Mouse (Mus musculus) neural tube, embryonic 11.5 days (tissue): Measurements from ENCODE around the gene Zc3h10. TPM values are rescaled to one million over a fixed set of nuclear protein-coding genes. Genes with fewer than 3 reads are reported as not detected.

Experiments used
- ATAC-seq: fragments of 200-750 bp; cut with Nextera tagmentation; 2 replicates; pipeline ENCODE4 v1.8.0; 2017; ENCODE audit warnings: moderate number of reproducible peaks, mild to moderate bottlenecking, moderate TSS enrichment, moderate library complexity; ENCODE audit not compliant: insufficient read depth, low FRiP score, low TSS enrichment
- DNase-seq: peaks from one replicate; pipeline ENCODE4 v3.0.0-alpha.2; 2015; ENCODE audit warnings: low spot score
- H3K27ac ChIP-seq: fragments of 300-500 bp; sonication (generic); 2 replicates; pipeline ENCODE4 v1.5.1; 2014; ENCODE audit warnings: low read depth, mild to moderate bottlenecking, low read length
- H3K27me3 ChIP-seq: fragments of 300-500 bp; sonication (generic); 2 replicates; pipeline ENCODE4 v1.6.1; 2014; ENCODE audit warnings: mild to moderate bottlenecking, low read length, mixed read lengths; ENCODE audit not compliant: control insufficient read depth, insufficient read depth
- H3K36me3 ChIP-seq: fragments of 300-500 bp; sonication (generic); 2 replicates; pipeline ENCODE4 v1.6.1; 2014; ENCODE audit warnings: mild to moderate bottlenecking, low read length, moderate library complexity, mixed read lengths; ENCODE audit not compliant: control insufficient read depth, insufficient read depth
- H3K4me1 ChIP-seq: fragments of 300-500 bp; sonication (generic); 2 replicates; pipeline ENCODE4 v1.6.1; 2014; ENCODE audit warnings: low read length, mixed read lengths; ENCODE audit not compliant: control insufficient read depth, insufficient read depth
- H3K4me2 ChIP-seq: fragments of 300-500 bp; sonication (generic); 2 replicates; pipeline ENCODE4 v1.6.1; 2014; ENCODE audit warnings: low read depth, mild to moderate bottlenecking, moderate library complexity
- H3K4me3 ChIP-seq: fragments of 300-500 bp; sonication (generic); 2 replicates; pipeline ENCODE4 v1.5.1; 2014; ENCODE audit warnings: low read depth, low read length
- H3K9ac ChIP-seq: fragments of 300-500 bp; sonication (generic); 2 replicates; pipeline ENCODE4 v1.6.1; 2014; ENCODE audit warnings: mild to moderate bottlenecking, low read length
- H3K9me3 ChIP-seq: fragments of 300-500 bp; sonication (generic); 2 replicates; pipeline ENCODE4 v1.6.1; 2016; ENCODE audit warnings: low read length; ENCODE audit not compliant: control insufficient read depth
- WGBS: fragments of 180-500 bp; shearing (Covaris S2); extraction: QIAGEN DNeasy Blood & Tissue Kit; methylation state at CpG from one replicate; pipeline ENCODE4 v1.1.7; 2014; 5-methylcytosine and 5-hydroxymethylcytosine counted together
- polyA plus RNA-seq: library from polyadenylated mRNA; unstranded; fragments of >200 nt; fragmentation: Nextera tagmentation; extraction: Ambion mirVana; gene quantifications from 2 replicates; pipeline ENCODE4 v1.2.1, GENCODE M21; 2014

Zc3h10 gene
- polyA plus RNA-seq, 1 experiment from 2014 or later, result 18.3 TPM

DNA sequence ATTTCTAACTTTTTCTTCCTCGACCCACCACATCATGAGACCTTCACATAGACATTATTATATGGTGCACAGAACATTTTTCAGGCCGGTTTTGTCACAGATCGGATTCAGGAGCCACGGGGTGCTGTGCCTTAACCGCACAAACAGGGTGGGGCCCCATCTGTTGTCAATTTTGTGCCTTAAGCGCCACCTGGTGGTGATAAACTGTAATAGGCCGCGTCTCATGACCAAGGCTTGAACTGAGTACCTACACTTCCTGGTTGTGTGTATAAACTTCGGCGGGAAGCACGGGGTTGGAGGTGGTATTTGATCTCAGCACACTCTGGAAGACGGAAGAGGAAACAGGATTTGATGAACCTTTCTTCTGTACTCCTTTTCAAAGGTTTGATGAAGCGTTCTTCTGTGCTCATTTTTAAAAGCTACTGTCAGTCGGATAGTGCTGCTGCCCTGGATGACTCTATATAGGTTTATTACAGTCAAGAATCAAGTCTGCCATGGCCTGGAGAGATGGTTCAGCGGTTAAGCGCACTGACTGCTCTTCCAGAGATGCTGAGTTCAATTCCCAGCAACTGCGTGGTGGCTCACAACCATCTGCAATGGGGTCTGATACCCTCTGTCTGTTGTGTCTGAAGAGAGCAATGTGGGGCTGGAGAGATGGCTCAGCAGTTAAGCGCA is 11.2 kb downstream of the Zc3h10 start:
- H3K4me1 ChIP-seq, result no peaks in the 10 kb centered on the region
- WGBS, result 17% methylated on average over 18 of the region's 18 CpGs
- H3K4me2 ChIP-seq, result no peak overlapping the region
- no peaks in the 10 kb centered on the region for H3K9me3 ChIP-seq
- peak; percentile 90 for ATAC-seq
- H3K9ac ChIP-seq, result no peak overlapping the region
- H3K36me3 ChIP-seq, result no peaks in the 10 kb centered on the region
- no peak overlapping the region for H3K27ac ChIP-seq
- H3K4me3 ChIP-seq, result no peak overlapping the region
- H3K27me3 ChIP-seq, result no peaks in the 10 kb centered on the region
- DNase-seq, result peak; percentile 87

DNA sequence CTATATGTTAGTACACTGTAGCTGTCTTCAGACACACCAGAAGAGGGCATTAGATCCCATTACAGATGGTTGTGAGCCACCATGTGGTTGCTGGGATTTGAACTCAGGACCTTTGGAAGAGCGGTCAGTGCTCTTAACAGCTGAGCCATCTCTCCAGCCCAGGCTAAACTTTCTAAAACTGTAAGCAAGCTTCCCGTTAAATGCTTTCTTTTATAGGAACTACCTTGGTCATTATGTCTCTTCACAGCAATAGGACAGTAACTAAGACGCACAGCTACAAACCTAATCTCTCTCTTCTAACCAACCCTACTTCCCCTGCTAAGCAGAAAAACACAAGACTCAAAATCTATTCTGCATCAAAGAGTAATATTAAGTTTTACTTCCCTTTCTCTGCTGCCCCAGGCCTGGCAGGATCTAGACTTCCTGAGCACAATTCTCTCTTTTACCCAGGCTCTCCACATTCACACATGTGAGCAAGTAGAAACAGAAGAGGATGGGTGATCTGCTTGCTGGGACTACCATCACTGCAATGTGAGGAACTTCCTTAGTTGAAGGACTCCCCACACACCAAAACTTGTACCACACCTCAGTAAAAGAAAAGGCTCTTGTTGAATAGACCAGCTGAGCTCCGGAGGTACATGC is 11.8 kb downstream of the Zc3h10 start:
- DNase-seq (no peak), ATAC-seq (no peak)
- H3K27ac ChIP-seq, result no peak overlapping the region
- 74% methylated on average over 4 of the region's 4 CpGs for WGBS
- H3K4me1 ChIP-seq, result no peaks in the 10 kb centered on the region
- no peaks in the 10 kb centered on the region for H3K36me3 ChIP-seq
- no peak overlapping the region for H3K4me3 ChIP-seq
- H3K27me3 ChIP-seq, result no peaks in the 10 kb centered on the region
- no peak overlapping the region for H3K9ac ChIP-seq
- no peaks in the 10 kb centered on the region for H3K9me3 ChIP-seq
- H3K4me2 ChIP-seq, result no peak overlapping the region

DNA sequence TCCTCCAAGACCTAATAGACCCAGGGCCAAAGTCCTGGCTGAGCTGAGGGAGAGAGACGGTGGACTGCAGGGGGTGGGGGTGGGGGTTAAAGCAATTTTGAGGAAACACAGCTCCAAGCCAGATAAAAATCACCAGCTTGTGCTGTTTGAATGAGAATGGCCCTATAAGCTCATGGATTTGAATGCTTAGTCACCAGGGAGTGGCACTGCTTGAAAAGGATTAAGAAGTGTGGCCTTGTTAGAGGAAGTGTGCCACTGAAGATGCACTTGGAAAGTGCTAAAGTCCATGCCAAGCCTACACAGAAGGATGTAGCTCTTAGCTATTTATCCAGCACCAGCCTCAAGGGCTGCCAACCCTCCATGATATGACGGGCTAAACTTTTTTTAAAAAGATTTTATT is 12.4 kb downstream of the Zc3h10 start:
- Histone ChIP-seq H3K4me3 (no peak overlapping the region), H3K36me3 (no peaks in the 10 kb centered on the region), H3K27me3 (no peaks in the 10 kb centered on the region), H3K9me3 (no peaks in the 10 kb centered on the region), H3K9ac (no peak overlapping the region), H3K4me2 (no peak overlapping the region), H3K4me1 (no peaks in the 10 kb centered on the region), H3K27ac (no peak overlapping the region)
- WGBS, result 87% methylated on average over 2 of the region's 2 CpGs
- DNase-seq (no peak), ATAC-seq (no peak)

DNA sequence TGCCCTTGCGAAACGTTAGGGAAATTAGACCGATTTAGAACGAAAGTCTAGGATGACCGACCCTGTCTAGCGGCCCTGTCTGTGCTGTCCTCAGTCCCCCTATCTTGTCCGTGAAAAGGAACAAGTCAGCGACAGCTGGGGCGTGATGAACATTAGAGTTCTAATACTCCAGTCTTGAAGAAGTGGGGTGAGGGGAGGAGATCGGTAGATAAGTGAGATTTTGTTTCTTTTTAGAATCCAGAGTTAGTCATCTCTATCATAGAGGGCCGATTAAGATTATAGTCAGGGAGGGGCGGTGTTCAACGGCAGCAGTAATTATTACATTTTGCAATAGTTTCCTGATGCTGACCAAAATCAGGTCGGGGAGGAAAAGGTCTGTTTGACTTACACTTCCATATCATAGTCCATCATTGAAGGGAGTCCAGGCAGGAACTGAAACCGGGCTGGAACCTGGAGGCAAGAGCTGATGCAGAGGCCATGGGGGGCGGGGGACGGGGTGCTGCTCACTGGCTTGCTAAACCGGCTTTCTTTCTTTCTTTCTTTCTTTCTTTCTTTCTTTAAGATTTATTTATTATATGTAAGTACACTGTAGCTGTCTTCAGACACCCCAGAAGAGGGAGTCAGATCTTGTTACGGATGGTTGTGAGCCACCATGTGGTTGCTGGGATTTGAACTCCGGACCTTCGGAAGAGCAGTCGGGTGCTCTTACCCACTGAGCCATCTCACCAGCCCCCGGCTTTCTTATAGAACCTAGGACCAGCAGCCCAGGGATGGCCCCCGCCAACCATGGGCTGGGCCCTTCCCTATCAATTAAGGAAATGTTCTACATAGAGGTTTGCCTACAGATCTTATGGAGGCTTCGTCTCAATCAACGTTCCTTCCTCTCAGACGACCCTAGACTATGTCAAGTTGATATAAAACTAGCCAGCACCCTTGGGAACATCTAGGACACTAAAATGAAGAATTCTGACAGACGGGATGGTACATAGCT is 20.9 kb downstream of the Zc3h10 start:
- H3K9ac ChIP-seq, result no peak overlapping the region
- peak overlapping the region; percentile 99 for H3K4me2 ChIP-seq
- WGBS, result 30% methylated on average over 28 of the region's 28 CpGs
- H3K4me1 ChIP-seq, result 0 out of 2 replicates have a peak, but pooled peaks cover 2% of the 10 kb centered on the region
- no peaks in the 10 kb centered on the region for H3K9me3 ChIP-seq
- H3K36me3 ChIP-seq, result no peaks in the 10 kb centered on the region
- DNase-seq (peak; percentile 2), ATAC-seq (peak; percentile 27; the same call in 1 of the 2 replicates)
- H3K4me3 ChIP-seq, result peak overlapping the region; percentile 74
- H3K27me3 ChIP-seq, result 0 out of 2 replicates have a peak, but pooled peaks cover 2% of the 10 kb centered on the region
- H3K27ac ChIP-seq, result no peak overlapping the region

GRCm38 (mm10) chr10:128525671-128526308 is 21.8 kb downstream of the Zc3h10 start, which contains the start of gene Esyt1:
TSS of gene Esyt1 (minus strand) at chr10:128525871.
- Histone ChIP-seq H3K9me3 (no peaks in the 10 kb centered on the region), H3K36me3 (no peaks in the 10 kb centered on the region), H3K4me3 (peak within 1 kb of the TSS; percentile 74), H3K4me1 (0 out of 2 replicates have a peak, but pooled peaks cover 2% of the 10 kb centered on the region), H3K9ac (peak within 1 kb of the TSS; percentile 75), H3K27ac (peak within 1 kb of the TSS; percentile 62; the same call in 1 of the 2 replicates), H3K4me2 (peak within 1 kb of the TSS; percentile 99), H3K27me3 (0 out of 2 replicates have a peak, but pooled peaks cover 2% of the 10 kb centered on the region)
- DNase-seq, result peak; percentile 92
- under 1% methylated on average over 37 of the region's 37 CpGs for WGBS
- peak; percentile 95 for ATAC-seq

DNA sequence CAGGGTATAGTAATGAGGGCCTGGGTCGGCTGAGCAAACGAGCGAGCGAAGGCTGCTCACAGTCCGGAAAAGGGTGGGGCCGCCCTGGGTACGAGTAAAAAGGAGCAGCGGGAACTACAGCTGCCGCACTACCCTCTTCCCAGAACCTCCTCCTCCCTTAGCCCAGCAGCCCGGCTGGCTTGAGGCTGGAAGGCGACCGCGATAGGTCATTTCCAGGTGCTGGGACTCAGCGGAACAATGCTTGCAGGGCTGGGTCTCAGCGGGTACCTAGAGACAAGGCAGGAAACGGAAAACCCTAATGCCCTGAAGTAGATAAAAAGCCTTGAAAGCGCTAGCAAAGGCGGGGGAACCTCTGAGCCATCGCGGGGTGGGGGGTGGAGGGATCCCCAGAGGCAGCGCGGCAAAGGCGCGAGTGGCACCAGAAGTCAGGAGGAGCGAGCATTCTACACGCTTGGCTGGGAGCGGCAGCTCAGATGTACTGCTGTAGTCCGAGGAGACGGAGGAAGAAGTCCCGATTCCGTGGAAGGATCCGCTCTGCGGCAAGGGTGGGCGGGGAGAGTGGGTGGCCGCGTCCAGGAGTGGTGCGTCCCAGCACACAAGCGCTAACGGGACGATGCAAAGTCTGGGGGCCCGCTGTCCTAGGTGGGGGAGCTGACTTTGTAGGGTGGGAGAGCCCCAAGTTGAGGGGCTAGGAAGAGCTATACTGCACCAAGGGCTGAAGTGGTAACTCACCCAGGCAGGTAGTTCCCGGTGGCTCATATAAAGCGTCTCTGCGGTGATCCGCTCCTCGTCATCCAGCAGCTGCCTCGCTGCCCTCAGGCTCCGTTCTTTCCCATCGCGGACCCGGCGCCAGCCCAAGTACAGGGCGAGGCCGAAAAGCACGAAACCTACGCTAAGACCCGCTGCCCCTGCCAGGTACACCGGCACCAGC is 22.6 kb downstream of the Zc3h10 start:
- WGBS, result under 1% methylated on average over 56 of the region's 58 CpGs
- Histone ChIP-seq H3K27ac (peak overlapping the region; percentile 62), H3K9ac (peak overlapping the region; percentile 75), H3K36me3 (0 out of 2 replicates have a peak, but pooled peaks cover 3% of the 10 kb centered on the region), H3K9me3 (no peaks in the 10 kb centered on the region), H3K4me3 (peak overlapping the region; percentile 74), H3K4me1 (0 out of 2 replicates have a peak, but pooled peaks cover 2% of the 10 kb centered on the region), H3K4me2 (peak overlapping the region; percentile 99), H3K27me3 (0 out of 2 replicates have a peak, but pooled peaks cover 2% of the 10 kb centered on the region)
- peak; percentile 41 for ATAC-seq
- DNase-seq, result peak; percentile 68

GRCm38 (mm10) chr10:128524111-128524731 is 23.4 kb downstream of the Zc3h10 start:
- Histone ChIP-seq H3K9me3 (no peaks in the 10 kb centered on the region), H3K27me3 (0 out of 2 replicates have a peak, but pooled peaks cover 2% of the 10 kb centered on the region), H3K9ac (peak overlapping the region; percentile 75), H3K27ac (peak overlapping the region; percentile 62; the same call in 1 of the 2 replicates), H3K4me2 (peak overlapping the region; percentile 99), H3K4me1 (0 out of 2 replicates have a peak, but pooled peaks cover 2% of the 10 kb centered on the region), H3K36me3 (0 out of 2 replicates have a peak, but pooled peaks cover 3% of the 10 kb centered on the region), H3K4me3 (peak overlapping the region; percentile 74)
- 6% methylated on average over 11 of the region's 11 CpGs for WGBS
- DNase-seq, result peak; percentile 42
- no peak for ATAC-seq
